Mouse (Mus musculus) midbrain, embryonic 10.5 days (tissue): ENCODE results near the gene Zfp365. TPM values are rescaled to one million over a fixed set of nuclear protein-coding genes. Genes with fewer than 3 reads are reported as not detected.
A peak's percentile ranks its signal among the peaks of the same experiment; 100 is the strongest.

Experiments used
- DNase-seq: peaks from one replicate; pipeline ENCODE4 v3.0.0-alpha.2; 2017; ENCODE audit warnings: low spot score
- H3K27ac ChIP-seq: fragments of 300-500 bp; sonication (generic); replicated peaks from 2 replicates; pipeline ENCODE4 v1.5.1; 2016; ENCODE audit warnings: mild to moderate bottlenecking
- H3K27me3 ChIP-seq: fragments of 300-500 bp; sonication (generic); 2 replicates; pipeline ENCODE4 v1.6.1; 2016; ENCODE audit warnings: low read depth, mild to moderate bottlenecking; ENCODE audit not compliant: poor library complexity, severe bottlenecking
- H3K36me3 ChIP-seq: fragments of 300-500 bp; sonication (generic); 2 replicates; pipeline ENCODE4 v1.6.1; 2016; ENCODE audit warnings: mild to moderate bottlenecking, moderate library complexity
- H3K4me1 ChIP-seq: fragments of 300-500 bp; sonication (generic); 2 replicates; pipeline ENCODE4 v1.6.1; 2016
- H3K4me3 ChIP-seq: fragments of 300-500 bp; sonication (generic); 2 replicates; pipeline ENCODE4 v1.5.1; 2016; ENCODE audit warnings: mild to moderate bottlenecking, moderate library complexity
- H3K9me3 ChIP-seq: fragments of 300-500 bp; sonication (generic); replicated peaks from 2 replicates; pipeline ENCODE4 v1.6.1; 2016; ENCODE audit warnings: mild to moderate bottlenecking
- WGBS: fragments of 180-500 bp; shearing (Covaris S2); methylation state at CpG from one replicate; pipeline ENCODE4 v1.1.7; 2016; 5-methylcytosine and 5-hydroxymethylcytosine counted together
- polyA plus RNA-seq: library from polyadenylated mRNA; unstranded; fragments of >200 nt; fragmentation: Nextera tagmentation; extraction: Ambion mirVana; gene quantifications from 2 replicates; pipeline ENCODE4 v1.2.1, GENCODE M21; 2016

Zfp365 gene
- polyA plus RNA-seq, 1 experiment from 2014 or later: 2.3 TPM

DNA sequence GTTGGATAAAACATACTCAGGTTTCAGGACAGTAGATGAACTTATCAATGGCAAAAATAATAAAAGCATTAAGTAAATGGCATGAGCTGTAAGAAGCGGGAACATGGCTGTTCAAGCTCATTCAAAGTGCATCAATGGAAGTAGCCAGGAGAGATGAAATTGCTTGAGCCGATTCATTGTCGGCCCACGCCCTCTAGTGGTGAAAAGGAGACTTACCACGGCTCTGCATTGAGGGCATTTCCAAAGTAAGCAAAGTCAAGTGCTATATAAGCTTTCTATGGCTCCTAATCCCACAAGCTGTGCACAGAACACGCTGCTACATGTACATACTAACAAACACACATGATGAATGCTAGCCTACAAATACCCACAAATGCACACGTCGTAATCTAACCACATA, 53.6 kb downstream of the Zfp365 start:
- WGBS: 24% methylated on average over 8 of the region's 8 CpGs
- Histone ChIP-seq H3K27me3 (no peaks in the 10 kb centered on the region), H3K4me3 (no peak overlapping the region), H3K36me3 (no peaks in the 10 kb centered on the region), H3K27ac (no peak overlapping the region), H3K9me3 (no peaks in the 10 kb centered on the region), H3K4me1 (no peaks in the 10 kb centered on the region)
- peak; percentile 76 for DNase-seq

DNA sequence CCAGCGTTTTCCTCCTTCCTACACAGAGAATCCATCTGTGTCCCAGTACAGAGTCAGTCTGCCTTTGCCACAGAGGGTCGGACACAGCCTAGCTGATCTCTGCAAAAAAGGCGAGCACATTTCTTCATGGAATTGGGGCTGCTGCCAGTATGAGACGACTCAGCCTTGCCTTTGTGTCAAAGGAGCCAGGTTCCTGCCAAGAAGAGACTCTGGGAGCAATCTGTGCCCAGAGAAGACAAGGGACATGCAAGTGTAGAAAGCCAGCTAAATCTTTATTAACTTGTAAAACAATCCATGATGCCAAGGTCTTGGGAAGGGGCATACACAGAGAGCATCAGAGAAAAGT, 54.9 kb downstream of the Zfp365 start:
- no peaks in the 10 kb centered on the region for H3K36me3 ChIP-seq
- no peak overlapping the region for H3K27ac ChIP-seq
- no peak for DNase-seq
- no peaks in the 10 kb centered on the region for H3K9me3 ChIP-seq
- no peak overlapping the region for H3K4me3 ChIP-seq
- no peaks in the 10 kb centered on the region for H3K4me1 ChIP-seq
- H3K27me3 ChIP-seq: no peaks in the 10 kb centered on the region
- WGBS: 86% methylated on average over 4 of the region's 4 CpGs

DNA sequence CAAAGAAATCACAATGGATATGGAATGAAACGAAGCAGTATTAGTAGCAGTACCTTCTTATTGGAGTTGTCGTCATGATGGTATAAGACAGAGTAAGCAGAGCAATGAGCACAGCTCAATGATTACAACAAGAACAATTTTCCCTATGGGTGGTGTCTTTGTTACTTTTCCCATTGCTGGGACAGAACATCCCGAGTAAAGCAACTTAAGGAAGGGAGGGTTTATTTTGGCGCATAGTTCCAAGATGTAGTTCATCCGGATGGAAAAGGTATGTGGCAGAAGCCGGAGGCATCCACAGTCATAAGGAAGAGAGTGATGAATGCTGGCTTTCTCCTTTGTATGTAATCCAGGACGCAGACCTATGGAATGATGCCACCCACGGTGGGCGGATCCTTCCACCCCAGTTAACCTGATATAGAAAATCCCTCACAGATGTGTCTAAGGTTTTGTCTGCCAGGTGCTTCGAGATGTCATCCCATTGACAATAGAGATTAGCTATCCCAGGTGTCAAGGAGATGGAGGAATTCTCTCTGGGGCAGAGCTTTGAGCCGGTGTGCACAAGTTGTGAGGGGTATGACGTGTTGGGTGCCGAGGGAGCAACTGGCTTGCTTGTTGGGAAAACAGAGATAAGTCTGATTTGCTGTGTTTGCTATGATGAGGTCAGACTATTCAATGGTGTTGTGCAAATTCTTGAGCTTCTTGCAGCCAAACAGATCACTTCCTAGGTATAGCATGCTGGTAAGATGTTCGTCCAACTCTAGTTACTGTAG, 55.5 kb downstream of the Zfp365 start:
- Histone ChIP-seq H3K9me3 (no peaks in the 10 kb centered on the region), H3K36me3 (no peaks in the 10 kb centered on the region), H3K27ac (no peak overlapping the region), H3K4me1 (no peaks in the 10 kb centered on the region), H3K4me3 (no peak overlapping the region), H3K27me3 (no peaks in the 10 kb centered on the region)
- no peak for DNase-seq
- WGBS: 92% methylated on average over 14 of the region's 14 CpGs

DNA sequence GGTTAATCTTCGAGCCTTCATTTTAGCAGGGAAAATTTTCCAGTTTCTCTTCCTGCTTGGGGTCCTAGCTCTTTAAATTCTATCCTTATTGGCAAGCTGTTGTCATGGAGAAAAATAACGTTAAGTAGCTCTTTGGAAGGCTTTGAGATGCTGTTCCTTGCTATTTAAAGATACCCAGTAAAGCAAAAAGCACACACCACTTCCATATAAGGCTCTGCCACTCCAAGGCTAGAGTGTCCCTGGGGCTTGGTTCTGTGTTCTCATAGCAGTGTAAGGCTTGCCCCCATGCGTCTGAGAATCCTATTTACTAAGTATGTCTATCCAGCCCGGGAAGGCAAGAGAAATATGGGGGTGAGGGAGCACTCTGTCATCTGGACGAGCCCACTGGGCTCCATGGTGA, 56.7 kb downstream of the Zfp365 start:
- Histone ChIP-seq H3K4me1 (peaks cover 5% of the 10 kb centered on the region), H3K27me3 (no peaks in the 10 kb centered on the region), H3K27ac (no peak overlapping the region), H3K4me3 (no peak overlapping the region), H3K9me3 (no peaks in the 10 kb centered on the region), H3K36me3 (no peaks in the 10 kb centered on the region)
- DNase-seq: no peak
- WGBS: 74% methylated on average over 5 of the region's 5 CpGs

DNA sequence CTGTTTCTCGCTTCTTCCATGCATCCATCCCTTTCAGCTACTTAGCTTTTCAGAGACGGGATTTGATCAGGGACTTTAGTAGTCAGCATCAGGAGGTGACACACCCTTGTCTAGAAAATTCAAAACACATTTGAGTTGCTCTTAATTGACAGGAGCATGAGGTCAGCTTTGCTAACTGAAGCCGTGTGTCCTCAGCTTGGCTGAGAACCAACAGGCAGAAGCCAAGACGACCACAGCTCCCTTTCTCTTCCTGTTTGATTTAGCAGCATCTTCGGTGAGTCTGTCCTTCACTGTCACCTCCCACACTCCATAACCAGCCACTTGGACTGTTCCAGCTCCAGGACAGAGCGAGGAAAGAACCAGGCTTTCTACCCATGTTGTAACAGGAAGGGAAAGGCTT, 60.1 kb downstream of the Zfp365 start:
- peaks cover 5% of the 10 kb centered on the region for H3K4me1 ChIP-seq
- no peaks in the 10 kb centered on the region for H3K9me3 ChIP-seq
- H3K27me3 ChIP-seq: no peaks in the 10 kb centered on the region
- no peak overlapping the region for H3K4me3 ChIP-seq
- H3K27ac ChIP-seq: no peak overlapping the region
- H3K36me3 ChIP-seq: no peaks in the 10 kb centered on the region
- 77% methylated on average over 6 of the region's 6 CpGs for WGBS
- DNase-seq: no peak

DNA sequence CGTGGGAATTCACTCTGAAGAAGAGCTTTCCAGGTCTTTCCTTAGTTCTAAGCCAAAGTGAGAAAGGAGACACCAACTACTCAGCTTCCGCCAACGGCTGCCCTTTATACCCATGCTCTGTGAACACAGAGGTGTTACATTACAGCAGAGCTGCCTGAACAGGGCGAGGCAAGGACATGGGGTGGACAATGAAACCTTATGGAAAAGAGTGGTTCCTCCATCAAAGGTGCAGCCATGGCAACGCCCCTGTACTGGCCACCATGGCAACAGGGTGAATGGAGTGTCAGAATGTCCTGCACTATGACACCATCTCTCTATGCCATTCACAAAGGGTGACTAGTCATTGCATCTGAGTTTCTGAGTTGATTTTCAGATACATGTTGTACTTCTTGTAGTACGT, 61.4 kb downstream of the Zfp365 start:
- peaks cover 5% of the 10 kb centered on the region for H3K4me1 ChIP-seq
- H3K36me3 ChIP-seq: no peaks in the 10 kb centered on the region
- H3K9me3 ChIP-seq: no peaks in the 10 kb centered on the region
- peak; percentile 24 for DNase-seq
- 57% methylated on average over 6 of the region's 6 CpGs for WGBS
- no peaks in the 10 kb centered on the region for H3K27me3 ChIP-seq
- no peak overlapping the region for H3K4me3 ChIP-seq
- H3K27ac ChIP-seq: no peak overlapping the region

DNA sequence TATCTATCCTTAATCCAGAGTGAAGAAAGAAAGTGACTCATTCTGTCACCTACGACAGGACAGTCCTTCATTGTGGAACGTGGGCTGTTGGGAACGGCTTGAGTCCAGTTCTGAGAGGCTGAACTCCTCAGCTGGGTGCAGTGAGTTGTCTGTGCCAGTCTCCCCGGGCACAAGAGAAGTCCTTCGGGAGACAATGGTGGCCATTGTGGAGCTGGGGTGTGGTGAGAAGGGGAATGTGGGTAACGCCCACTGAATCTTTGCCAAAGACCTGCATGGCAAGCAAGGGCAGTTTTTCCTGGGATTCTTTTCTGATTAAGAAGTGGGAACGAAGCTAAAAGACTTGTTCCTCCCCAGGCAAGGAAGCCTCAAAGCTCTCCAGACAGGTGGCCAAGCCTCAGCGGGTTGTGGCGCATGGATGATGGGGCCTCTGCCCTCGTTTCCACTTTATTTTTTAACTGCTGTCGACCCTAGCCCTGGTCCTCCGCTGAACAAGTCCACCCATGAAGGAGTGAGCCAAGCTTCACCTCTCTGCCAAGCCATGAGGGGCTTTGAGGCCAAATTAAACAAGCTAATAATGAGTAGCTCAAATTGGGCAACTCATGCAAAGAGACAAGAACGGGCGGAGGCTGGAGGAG, 66.3 kb downstream of the Zfp365 start:
- H3K27me3 ChIP-seq: no peaks in the 10 kb centered on the region
- H3K4me3 ChIP-seq: no peak overlapping the region
- no peaks in the 10 kb centered on the region for H3K36me3 ChIP-seq
- WGBS: 88% methylated on average over 14 of the region's 14 CpGs
- H3K27ac ChIP-seq: no peak overlapping the region
- no peak for DNase-seq
- H3K9me3 ChIP-seq: no peaks in the 10 kb centered on the region
- peaks cover 3% of the 10 kb centered on the region for H3K4me1 ChIP-seq

DNA sequence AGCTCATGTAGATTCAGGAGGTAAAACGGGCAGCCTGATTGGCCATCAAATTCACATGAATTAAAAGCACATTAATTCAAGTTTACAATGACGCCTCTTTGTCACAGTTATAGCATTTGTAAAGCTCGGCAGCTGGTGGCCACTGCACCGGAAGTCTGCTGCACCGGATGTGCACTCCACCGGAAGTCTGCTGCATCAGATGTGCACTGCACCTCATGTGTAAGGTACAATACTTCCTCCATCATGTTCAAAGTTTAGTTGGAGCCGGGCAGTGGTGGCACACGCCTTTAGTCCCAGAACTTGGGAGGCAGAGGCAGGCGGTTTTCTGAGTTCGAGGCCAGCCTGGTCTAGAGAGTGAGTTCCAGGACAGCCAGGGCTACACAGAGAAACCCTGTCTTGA, 70.9 kb downstream of the Zfp365 start:
- no peak for DNase-seq
- H3K4me3 ChIP-seq: no peak overlapping the region

DNA sequence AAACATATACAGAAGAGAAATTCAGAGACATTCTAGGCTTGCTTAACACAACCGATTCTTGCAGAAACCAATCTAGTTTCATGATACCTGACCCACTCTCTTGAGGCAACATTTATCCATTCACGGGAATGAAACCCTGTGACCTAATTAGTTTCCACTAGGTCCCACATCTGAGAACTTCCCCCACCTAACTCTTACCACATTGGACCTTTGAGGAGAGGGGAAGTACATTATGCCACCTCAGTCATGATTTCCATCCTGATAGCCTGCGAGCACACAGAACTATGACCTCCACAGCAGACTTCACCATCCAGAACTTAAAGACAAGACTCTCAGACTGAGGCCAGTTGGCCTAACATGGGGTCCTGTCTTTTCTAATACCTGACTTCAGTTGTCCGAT, 71.7 kb downstream of the Zfp365 start:
- Histone ChIP-seq H3K4me3 (no peak overlapping the region), H3K36me3 (no peaks in the 10 kb centered on the region), H3K4me1 (no peaks in the 10 kb centered on the region), H3K27me3 (no peaks in the 10 kb centered on the region), H3K27ac (no peak overlapping the region), H3K9me3 (no peaks in the 10 kb centered on the region)
- DNase-seq: no peak
- 92% methylated on average over 4 of the region's 4 CpGs for WGBS

More for the DNA sequence above, 70.9 kb downstream of the Zfp365 start:
- no peaks in the 10 kb centered on the region for H3K4me1 ChIP-seq
- H3K36me3 ChIP-seq: no peaks in the 10 kb centered on the region
- H3K27ac ChIP-seq: no peak overlapping the region
- no peaks in the 10 kb centered on the region for H3K9me3 ChIP-seq
- H3K27me3 ChIP-seq: no peaks in the 10 kb centered on the region
- WGBS: 94% methylated on average over 10 of the region's 10 CpGs

DNA sequence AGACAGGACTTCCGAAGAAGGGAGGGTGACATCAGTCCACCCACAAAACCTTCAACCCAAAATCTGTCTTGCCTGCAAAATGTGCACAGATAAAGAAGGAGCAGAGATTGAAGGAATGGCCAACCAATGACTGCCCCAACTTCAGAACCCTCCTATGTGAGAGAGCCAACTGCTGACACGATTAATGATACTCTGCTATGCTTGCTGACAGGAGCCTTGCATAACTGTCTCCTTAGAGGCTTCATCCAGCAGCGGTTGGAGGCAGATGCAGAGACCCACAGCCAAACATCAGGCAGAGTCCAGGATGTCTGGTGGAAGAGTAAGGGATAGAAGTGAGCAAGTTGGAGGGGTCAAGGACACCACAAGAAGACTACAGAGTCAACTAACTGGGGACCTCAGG, 73.3 kb downstream of the Zfp365 start:
- H3K27ac ChIP-seq: no peak overlapping the region
- WGBS: 86% methylated on average over 3 of the region's 3 CpGs
- H3K36me3 ChIP-seq: no peaks in the 10 kb centered on the region
- H3K4me1 ChIP-seq: no peaks in the 10 kb centered on the region
- H3K9me3 ChIP-seq: no peaks in the 10 kb centered on the region
- H3K27me3 ChIP-seq: no peaks in the 10 kb centered on the region
- H3K4me3 ChIP-seq: no peak overlapping the region
- DNase-seq: no peak

DNA sequence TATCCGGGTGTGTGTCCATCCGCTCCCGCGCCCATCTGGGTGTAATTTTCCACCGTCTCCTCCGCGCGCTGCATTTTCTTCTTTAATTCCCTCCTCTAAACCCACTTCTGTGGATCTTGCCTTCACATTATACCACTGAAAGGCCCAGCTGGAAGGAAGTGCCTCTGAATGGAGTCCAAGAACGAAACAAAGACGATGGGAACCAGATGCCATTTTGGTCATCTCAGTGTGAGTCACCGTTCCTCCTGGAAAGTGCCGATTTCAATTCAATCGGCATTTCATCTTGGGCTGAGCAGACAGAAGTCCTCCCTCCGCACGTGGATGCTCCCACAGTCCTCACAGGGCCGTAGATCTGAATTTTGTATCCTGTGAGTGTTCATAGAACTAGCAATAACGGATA, 76.0 kb downstream of the Zfp365 start:
- H3K4me3 ChIP-seq: no peak overlapping the region
- no peaks in the 10 kb centered on the region for H3K36me3 ChIP-seq
- H3K27ac ChIP-seq: no peak overlapping the region
- WGBS: 94% methylated on average over 17 of the region's 17 CpGs
- DNase-seq: no peak
- H3K4me1 ChIP-seq: no peaks in the 10 kb centered on the region
- H3K27me3 ChIP-seq: no peaks in the 10 kb centered on the region
- H3K9me3 ChIP-seq: no peaks in the 10 kb centered on the region
